13 mouse cellular contexts compared by ENCODE assay signal in genomic region chr2:162568308-162569100, GRCm38 (mm10).
DNase-seq lines count a peak whose midpoint lies in the region; ATAC-seq lines count a peak whose summit lies in the region.
"Had no signal": no experiment of that assay in that cellular context is flagged by ENCODE, and none has a peak within 500 bp of the region (broad histone marks: within the 10 kb centered on the region; RNA-seq: fewer than 3 reads in every experiment).

No protein-coding gene starts in this region.

- H3K27ac ChIP-seq in kidney, embryonic 15.5 days: no peak overlapping the region
- H3K27ac ChIP-seq: embryonic facial prominence, embryonic 12.5 days had no signal

- DNase-seq in adrenal gland, postnatal 14 days: peak; percentile 7
- DNase-seq in adrenal gland, postnatal 25 days: no peak
- DNase-seq in kidney, adult 18-20 months: no peak
- DNase-seq in right cerebral cortex, postnatal 10 days (ENCODE audit: low spot score in 2 of 2): peak; percentile 41 to 55
- no peak for DNase-seq in right cerebral cortex, postnatal 14 days
- DNase-seq in telencephalon, adult 2 months (ENCODE audit: low read depth, low spot score): peak; percentile 45
- DNase-seq: gastrocnemius, postnatal 25 days; kidney, adult 2 months had no signal

- H3K27me3 ChIP-seq in kidney, embryonic 15.5 days: no peaks in the 10 kb centered on the region
- H3K27me3 ChIP-seq: embryonic facial prominence, embryonic 12.5 days had no signal

- H3K4me1 ChIP-seq in kidney, embryonic 15.5 days: no peaks in the 10 kb centered on the region
- H3K4me1 ChIP-seq: embryonic facial prominence, embryonic 12.5 days had no signal

- peak; percentile 64; the same call in 1 of the 2 replicates for ATAC-seq in kidney, embryonic 15.5 days (replicated peaks; ENCODE audit: low FRiP score)
- no peak for ATAC-seq in megakaryocyte progenitor cell, adult 5-6 weeks (replicated peaks; ENCODE audit: poor library complexity)

- no peaks in the 10 kb centered on the region for H3K9me3 ChIP-seq in kidney, embryonic 15.5 days (replicated peaks)
- H3K9me3 ChIP-seq: embryonic facial prominence, embryonic 12.5 days had no signal

- H3K4me2 ChIP-seq in kidney, embryonic 15.5 days: no peak overlapping the region
- H3K4me2 ChIP-seq: embryonic facial prominence, embryonic 12.5 days; liver, embryonic 11.5 days; midbrain, embryonic 11.5 days had no signal

- H3K4me3 ChIP-seq in kidney, embryonic 15.5 days (replicated peaks): no peak overlapping the region
- H3K4me3 ChIP-seq: embryonic facial prominence, embryonic 12.5 days had no signal

- 34% methylated on average over 6 of the region's 6 CpGs for WGBS in kidney, embryonic 15.5 days

- no peaks in the 10 kb centered on the region for H3K36me3 ChIP-seq in kidney, embryonic 15.5 days
- H3K36me3 ChIP-seq: embryonic facial prominence, embryonic 12.5 days had no signal

- H3K9ac ChIP-seq in kidney, embryonic 15.5 days: no peak overlapping the region
- H3K9ac ChIP-seq: embryonic facial prominence, embryonic 12.5 days had no signal

Comparison
In these comparisons a context has a peak if more than half of its experiments do, and no peak if none do; other contexts are left out.
1. DNase-seq: peak in adrenal gland, postnatal 14 days (single experiment), right cerebral cortex, postnatal 10 days (2 of 2) and telencephalon, adult 2 months (single experiment); none in adrenal gland, postnatal 25 days (single experiment), kidney, adult 18-20 months (single experiment) and right cerebral cortex, postnatal 14 days (single experiment).